Mouse (Mus musculus) liver, adult 2 months (tissue): ENCODE measurements at regions not wholly inside any gene's neighbourhood (a gene's known extent, or its start where the extent isn't known, plus 50 kb on each side); places are given as distances from the start of the nearest gene placed in this dataset.

ENCODE experiments used
- DNase-seq: peaks from one replicate; pipeline ENCODE4 v3.0.0-alpha.2; 2011; ENCODE audit warnings: low read depth, low spot score; ENCODE audit errors: extremely low read depth
- H3K27ac ChIP-seq: fragments of 200-500 bp; replicated peaks from 2 replicates; pipeline ENCODE4 v1.5.1; 2012; ENCODE audit warnings: low read depth, mild to moderate bottlenecking, control low read depth, inconsistent platforms, low read length; ENCODE audit not compliant: insufficient read depth
- H3K27me3 ChIP-seq: fragments of 200-500 bp; 2 replicates; pipeline ENCODE4 v1.6.1; 2012; ENCODE audit warnings: mild to moderate bottlenecking, moderate library complexity, low read length, inconsistent platforms; ENCODE audit not compliant: control insufficient read depth, insufficient read depth
- H3K36me3 ChIP-seq: fragments of 200-500 bp; 2 replicates; pipeline ENCODE4 v1.6.1; 2012; ENCODE audit warnings: low read length, inconsistent platforms; ENCODE audit not compliant: control insufficient read depth, insufficient read depth
- H3K4me1 ChIP-seq: fragments of 200-500 bp; 2 replicates; pipeline ENCODE4 v1.6.1; 2011; ENCODE audit warnings: low read length; ENCODE audit not compliant: control insufficient read depth, insufficient read depth
- H3K4me3 ChIP-seq: fragments of 200-500 bp; 2 replicates; pipeline ENCODE4 v1.5.1; 2011; ENCODE audit warnings: low read depth, mild to moderate bottlenecking, control low read depth, low read length, moderate library complexity; ENCODE audit not compliant: insufficient read depth
- H3K79me2 ChIP-seq: fragments of 200-500 bp; 2 replicates; pipeline ENCODE4 v1.6.1; 2012; ENCODE audit warnings: inconsistent platforms, mild to moderate bottlenecking, low read length, moderate library complexity; ENCODE audit not compliant: control insufficient read depth, insufficient read depth
- H3K9ac ChIP-seq: fragments of 200-500 bp; 2 replicates; pipeline ENCODE4 v1.6.1; 2012; ENCODE audit warnings: low read depth, mild to moderate bottlenecking, control low read depth, inconsistent platforms, low read length
- CTCF ChIP-seq: fragments of 200-500 bp; IDR thresholded peaks from 2 replicates; pipeline ENCODE4 v1.5.1; 2011; ENCODE audit warnings: low read depth, low read length, control low read depth
- POLR2A ChIP-seq: fragments of 200-500 bp; IDR thresholded peaks from 2 replicates; pipeline ENCODE4 v1.6.1; 2011; ENCODE audit warnings: low read length, control low read depth; ENCODE audit not compliant: insufficient read depth; ENCODE audit errors: extremely low read depth
- WGBS: fragments of 180-500 bp; shearing (Covaris S2); methylation state at CpG from one replicate; pipeline ENCODE4 v1.1.7; 2018; 5-methylcytosine and 5-hydroxymethylcytosine counted together

GRCm38 (mm10) chr1:65587402-65587801, 305.5 kb downstream of the Pth2r start:
- 59% methylated on average over 2 of the region's 2 CpGs for WGBS
- no peaks in the 10 kb centered on the region for H3K4me1 ChIP-seq
- H3K36me3 ChIP-seq = no peaks in the 10 kb centered on the region
- H3K27me3 ChIP-seq = no peaks in the 10 kb centered on the region
- no peaks in the 10 kb centered on the region for H3K79me2 ChIP-seq
- H3K9ac ChIP-seq = no peak overlapping the region
- TF ChIP-seq POLR2A (no peak), CTCF (no peak)
- no peak overlapping the region for H3K27ac ChIP-seq
- no peak overlapping the region for H3K4me3 ChIP-seq
- DNase-seq = no peak

- H3K36me3 ChIP-seq = no peaks in the 10 kb centered on the region
- no peaks in the 10 kb centered on the region for H3K4me1 ChIP-seq
- TF ChIP-seq POLR2A (no peak), CTCF (no peak)
- H3K79me2 ChIP-seq = no peaks in the 10 kb centered on the region
- no peak overlapping the region for H3K9ac ChIP-seq
- no peaks in the 10 kb centered on the region for H3K27me3 ChIP-seq
- DNase-seq = no peak
- H3K4me3 ChIP-seq = no peak overlapping the region
- no peak overlapping the region for H3K27ac ChIP-seq
- 69% methylated on average over 2 of the region's 2 CpGs for WGBS
Measured at GRCm38 (mm10) chr1:65635315-65635714, 291.0 kb upstream of the Crygf start.

DNA sequence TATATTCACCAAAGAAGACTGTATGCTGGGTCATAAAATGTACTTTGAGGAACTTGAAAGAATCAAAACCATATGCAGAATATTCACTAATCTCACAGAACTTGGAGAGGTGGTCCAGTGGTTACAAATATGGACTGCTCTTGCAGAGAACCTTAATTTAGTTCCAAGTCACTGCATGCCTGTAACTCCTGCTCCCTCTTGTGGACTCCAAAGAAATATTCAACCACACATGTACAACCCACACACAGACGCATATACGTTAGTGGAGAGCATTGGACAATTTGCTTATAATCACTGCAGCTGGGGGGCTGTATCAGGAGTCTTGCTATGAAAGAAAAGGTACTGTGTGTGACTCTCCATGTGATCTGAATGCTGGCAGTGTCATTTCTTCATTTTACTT, 271.9 kb upstream of the Crygf start:
- no peaks in the 10 kb centered on the region for H3K79me2 ChIP-seq
- WGBS = 78% methylated on average over 2 of the region's 2 CpGs
- H3K4me1 ChIP-seq = no peaks in the 10 kb centered on the region
- H3K4me3 ChIP-seq = no peak overlapping the region
- H3K9ac ChIP-seq = no peak overlapping the region
- H3K27ac ChIP-seq = no peak overlapping the region
- no peaks in the 10 kb centered on the region for H3K27me3 ChIP-seq
- DNase-seq = peak; percentile 6
- TF ChIP-seq CTCF (no peak), POLR2A (no peak)
- H3K36me3 ChIP-seq = no peaks in the 10 kb centered on the region

GRCm38 (mm10) chr1:65681960-65682359, 244.4 kb upstream of the Crygf start:
- 47% methylated on average over 1 of the region's 1 CpGs for WGBS
- no peak for DNase-seq
- TF ChIP-seq POLR2A (no peak), CTCF (no peak)
- no peaks in the 10 kb centered on the region for H3K27me3 ChIP-seq
- H3K4me3 ChIP-seq = no peak overlapping the region
- H3K27ac ChIP-seq = no peak overlapping the region
- no peaks in the 10 kb centered on the region for H3K79me2 ChIP-seq
- no peaks in the 10 kb centered on the region for H3K4me1 ChIP-seq
- H3K36me3 ChIP-seq = no peaks in the 10 kb centered on the region
- no peak overlapping the region for H3K9ac ChIP-seq

DNA sequence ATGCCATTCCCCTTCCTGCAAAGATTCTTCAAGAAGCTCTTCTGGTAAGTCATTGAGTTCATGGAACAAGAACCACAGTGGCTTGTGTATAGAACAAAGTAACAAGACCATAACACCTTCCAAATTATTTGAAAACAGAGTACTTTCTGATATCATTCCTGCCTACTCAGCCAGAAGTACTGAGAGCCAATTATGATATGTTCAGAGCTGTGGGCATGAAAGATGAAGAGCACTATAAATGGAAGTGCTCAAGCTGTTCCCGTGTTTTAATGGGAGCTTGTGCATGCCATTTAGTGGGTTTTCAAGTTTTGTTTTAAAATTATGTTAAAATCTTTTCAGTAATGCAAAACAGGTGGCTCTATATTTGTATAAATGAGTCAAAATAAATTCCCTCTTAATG, 239.0 kb upstream of the Crygf start:
- H3K36me3 ChIP-seq = no peaks in the 10 kb centered on the region
- TF ChIP-seq POLR2A (no peak), CTCF (no peak)
- H3K79me2 ChIP-seq = no peaks in the 10 kb centered on the region
- 67% methylated on average over 1 of the region's 1 CpGs for WGBS
- DNase-seq = no peak
- no peak overlapping the region for H3K9ac ChIP-seq
- no peaks in the 10 kb centered on the region for H3K4me1 ChIP-seq
- no peaks in the 10 kb centered on the region for H3K27me3 ChIP-seq
- no peak overlapping the region for H3K4me3 ChIP-seq
- no peak overlapping the region for H3K27ac ChIP-seq

- WGBS = 77% methylated on average over 3 of the region's 3 CpGs
- Histone ChIP-seq H3K79me2 (no peaks in the 10 kb centered on the region), H3K4me3 (no peak overlapping the region), H3K4me1 (no peaks in the 10 kb centered on the region), H3K36me3 (no peaks in the 10 kb centered on the region), H3K27ac (no peak overlapping the region), H3K27me3 (no peaks in the 10 kb centered on the region), H3K9ac (no peak overlapping the region)
- TF ChIP-seq CTCF = no peak
- TF ChIP-seq POLR2A = no peak
- no peak for DNase-seq
Measured at GRCm38 (mm10) chr1:65730262-65730661, 196.1 kb upstream of the Crygf start.
